20 mouse cellular contexts compared by ENCODE assay signal in the genomic region with DNA sequence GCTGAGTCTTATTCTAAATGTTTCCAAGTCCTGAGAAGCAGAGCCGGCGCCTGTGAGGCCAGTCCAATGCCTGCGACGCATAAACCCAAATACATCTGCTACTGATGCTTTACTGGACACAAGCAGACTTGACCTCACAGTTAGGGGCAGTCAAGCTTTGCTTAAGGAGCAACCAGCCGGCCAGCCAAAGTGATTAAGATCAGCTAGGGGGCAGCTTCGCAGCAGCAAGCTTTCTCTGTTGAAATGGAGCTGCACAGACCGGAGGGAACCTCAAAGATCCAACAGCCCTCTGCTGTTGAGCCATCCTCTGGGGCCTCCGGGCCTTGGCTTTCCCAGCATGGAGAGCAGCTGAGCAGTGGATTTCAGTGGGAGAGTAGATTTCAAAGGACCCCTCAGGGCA.
DNase-seq lines count a peak whose midpoint lies in the region; ATAC-seq and TF ChIP-seq lines count a peak whose summit lies in the region.
"Had no signal": no experiment of that assay in that cellular context is flagged by ENCODE, and none has a peak within 500 bp of the region (broad histone marks: within the 10 kb centered on the region; RNA-seq: fewer than 3 reads in every experiment).

No protein-coding gene starts in this region.

- no peaks in the 10 kb centered on the region for H3K36me3 ChIP-seq in kidney, embryonic 14.5 days (ENCODE audit: control insufficient read depth, insufficient read depth, low read length)
- no peaks in the 10 kb centered on the region for H3K36me3 ChIP-seq in ES-Bruce4 (ENCODE audit: control insufficient read depth, insufficient read depth, low read length, poor library complexity, severe bottlenecking)
- H3K36me3 ChIP-seq in hindbrain, embryonic 16.5 days (ENCODE audit: control insufficient read depth, insufficient read depth, low read length) = peaks cover 3% of the 10 kb centered on the region; the same call in 1 of the 2 replicates
- H3K36me3 ChIP-seq: embryonic facial prominence, embryonic 15.5 days; heart, embryonic 12.5 days; kidney, embryonic 15.5 days; limb, embryonic 12.5 days; liver, embryonic 15.5 days had no signal

- 24% methylated on average over 8 of the region's 8 CpGs for WGBS in kidney, embryonic 14.5 days
- 41% methylated on average over 8 of the region's 8 CpGs for WGBS in hindbrain, embryonic 16.5 days

- H3K9ac ChIP-seq in kidney, embryonic 14.5 days (ENCODE audit: low read depth, low read length) = no peak overlapping the region
- H3K9ac ChIP-seq in ES-Bruce4 (ENCODE audit: low read depth, poor library complexity, severe bottlenecking) = no peak overlapping the region
- H3K9ac ChIP-seq in hindbrain, embryonic 16.5 days (ENCODE audit: low read depth, low read length) = no peak overlapping the region
- H3K9ac ChIP-seq: embryonic facial prominence, embryonic 15.5 days; heart, embryonic 12.5 days; kidney, embryonic 15.5 days; limb, embryonic 12.5 days; liver, embryonic 15.5 days had no signal

- TF ChIP-seq CTCF in ES-Bruce4 (IDR thresholded peaks at IDR 0.05; ENCODE audit: low read depth, low read length) = peak; percentile 15

- H3K9me3 ChIP-seq in kidney, embryonic 14.5 days (ENCODE audit: control insufficient read depth, low read length) = no peaks in the 10 kb centered on the region
- H3K9me3 ChIP-seq in ES-Bruce4 (replicated peaks; ENCODE audit: control insufficient read depth, insufficient read depth, low read length, poor library complexity, severe bottlenecking) = no peaks in the 10 kb centered on the region
- H3K9me3 ChIP-seq in hindbrain, embryonic 16.5 days (ENCODE audit: control insufficient read depth, low read length) = no peaks in the 10 kb centered on the region
- H3K9me3 ChIP-seq: embryonic facial prominence, embryonic 15.5 days; heart, embryonic 12.5 days; kidney, embryonic 15.5 days; liver, embryonic 15.5 days had no signal

- TF ChIP-seq EP300 in ES-Bruce4 (IDR thresholded peaks at IDR 0.05; ENCODE audit: insufficient read depth, low read depth, low read length) = no peak

- H3K4me1 ChIP-seq in kidney, embryonic 14.5 days (ENCODE audit: control insufficient read depth, insufficient read depth, low read length) = 0 out of 2 replicates have a peak, but pooled peaks cover 5% of the 10 kb centered on the region
- no peaks in the 10 kb centered on the region for H3K4me1 ChIP-seq in ES-Bruce4 (ENCODE audit: control insufficient read depth, insufficient read depth, low read length)
- H3K4me1 ChIP-seq in hindbrain, embryonic 16.5 days (ENCODE audit: control insufficient read depth, insufficient read depth, low read depth, low read length) = peaks cover 28% of the 10 kb centered on the region
- H3K4me1 ChIP-seq: embryonic facial prominence, embryonic 15.5 days; heart, embryonic 12.5 days; liver, embryonic 15.5 days had no signal

- ATAC-seq in kidney, embryonic 14.5 days (ENCODE audit: low FRiP score, low TSS enrichment) = peak; percentile 49; the same call in 1 of the 2 replicates
- no peak for ATAC-seq in hindbrain, embryonic 16.5 days
- ATAC-seq: forebrain, embryonic 16.5 days had no signal

- no peak overlapping the region for H3K4me3 ChIP-seq in kidney, embryonic 14.5 days (ENCODE audit: low read length)
- H3K4me3 ChIP-seq in ES-Bruce4 (ENCODE audit: low read depth, low read length) = no peak overlapping the region
- H3K4me3 ChIP-seq in hindbrain, embryonic 16.5 days (ENCODE audit: low read length) = no peak overlapping the region
- H3K4me3 ChIP-seq: embryonic facial prominence, embryonic 15.5 days; heart, embryonic 12.5 days; kidney, embryonic 15.5 days; limb, embryonic 12.5 days; liver, embryonic 15.5 days had no signal

- H3K27ac ChIP-seq in kidney, embryonic 14.5 days (ENCODE audit: low read depth, low read length) = no peak overlapping the region
- no peak overlapping the region for H3K27ac ChIP-seq in ES-Bruce4 (ENCODE audit: insufficient read depth, low read length)
- 0 out of 2 replicates have a peak overlapping the region, but pooled peaks have one; percentile 8 for H3K27ac ChIP-seq in hindbrain, embryonic 16.5 days (ENCODE audit: low read depth, low read length)
- H3K27ac ChIP-seq: embryonic facial prominence, embryonic 15.5 days; kidney, embryonic 15.5 days; limb, embryonic 12.5 days; liver, embryonic 15.5 days; stomach, postnatal 0 days had no signal

- no peak for TF ChIP-seq POLR2A in ES-Bruce4 (IDR thresholded peaks at IDR 0.05; ENCODE audit: insufficient read depth, low read length)

- no peaks in the 10 kb centered on the region for H3K27me3 ChIP-seq in kidney, embryonic 14.5 days (ENCODE audit: control insufficient read depth, insufficient read depth, low read length)
- no peaks in the 10 kb centered on the region for H3K27me3 ChIP-seq in ES-Bruce4 (ENCODE audit: control insufficient read depth, insufficient read depth, low read length, poor library complexity, severe bottlenecking)
- no peaks in the 10 kb centered on the region for H3K27me3 ChIP-seq in hindbrain, embryonic 16.5 days (replicated peaks; ENCODE audit: control insufficient read depth, insufficient read depth, low read length)
- H3K27me3 ChIP-seq: embryonic facial prominence, embryonic 15.5 days; kidney, embryonic 15.5 days; limb, embryonic 12.5 days; liver, embryonic 15.5 days had no signal

- DNase-seq in kidney, postnatal 14 days = no peak
- peak; percentile 6 for DNase-seq in 416B (ENCODE audit: low read depth)
- DNase-seq in c-Kit-positive CD71-positive TER-119-positive erythroid progenitor cells, embryonic 14.5 days (ENCODE audit: low spot score) = no peak
- DNase-seq in urinary bladder, adult 2 months (ENCODE audit: low spot score) = no peak
- no peak for DNase-seq in cerebellum, adult 9-11 months
- DNase-seq: cerebellum, adult 9-10 months; gastrocnemius, postnatal 14 days; heart, postnatal 4 days; spleen, adult 18-20 months; thymus, postnatal 25 days had no signal

- H3K4me2 ChIP-seq in kidney, embryonic 14.5 days (replicated peaks; ENCODE audit: low read depth, low read length) = no peak overlapping the region
- no peak overlapping the region for H3K4me2 ChIP-seq in hindbrain, embryonic 16.5 days (ENCODE audit: low read length)
- H3K4me2 ChIP-seq: embryonic facial prominence, embryonic 15.5 days; heart, embryonic 12.5 days; kidney, embryonic 15.5 days; limb, embryonic 12.5 days; liver, embryonic 15.5 days had no signal
